Mouse (Mus musculus) small intestine, adult 2 months (tissue): ENCODE data around the gene Ralgapa1.

Source experiments
- CTCF ChIP-seq: fragments of 200-500 bp; IDR thresholded peaks from 2 replicates; pipeline ENCODE4 v1.5.1; 2012; ENCODE audit warnings: low read depth, mild to moderate bottlenecking, control low read depth, inconsistent platforms, low read length, moderate library complexity, mixed read lengths; ENCODE audit not compliant: insufficient replicate concordance, insufficient read length; ENCODE audit errors: extremely low read depth
- POLR2A ChIP-seq: fragments of 200-500 bp; IDR thresholded peaks from 2 replicates; pipeline ENCODE4 v1.6.1; 2012; ENCODE audit warnings: low read depth, mild to moderate bottlenecking, control low read depth, inconsistent platforms, low read length, moderate library complexity

DNA sequence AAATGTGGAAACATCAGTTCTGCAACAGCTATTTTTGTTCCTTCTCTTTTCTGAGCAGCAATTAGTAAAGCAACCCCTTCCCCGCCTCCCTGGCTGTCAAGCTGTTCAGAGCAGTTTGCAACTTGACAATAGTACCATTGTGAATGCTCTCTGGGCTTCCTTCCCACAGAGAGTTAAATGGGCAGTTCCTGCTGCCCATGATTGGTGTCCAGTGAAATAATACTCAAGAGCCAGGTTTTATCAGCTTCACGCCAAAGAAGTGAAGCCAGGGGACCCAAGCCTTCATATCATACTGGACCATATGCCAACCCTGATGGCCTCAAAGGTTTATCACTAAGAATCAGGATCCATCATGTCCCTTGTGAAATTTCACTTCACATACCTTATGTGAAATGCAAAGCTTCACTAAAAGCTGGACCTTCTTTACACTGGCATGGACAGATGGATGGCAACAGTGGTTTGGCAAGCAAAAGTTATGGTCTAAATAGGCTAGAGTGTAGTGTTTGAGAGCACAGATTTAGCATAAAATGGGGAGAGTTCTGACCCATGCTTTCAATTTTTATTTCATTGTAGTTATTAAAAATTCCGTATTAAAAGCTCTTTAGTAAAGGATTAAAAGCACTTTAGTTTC is 198.2 kb downstream of the Ralgapa1 start:
- TF ChIP-seq POLR2A (no peak), CTCF (no peak)
